16 mouse cellular contexts compared by ENCODE assay signal in the genomic region with DNA sequence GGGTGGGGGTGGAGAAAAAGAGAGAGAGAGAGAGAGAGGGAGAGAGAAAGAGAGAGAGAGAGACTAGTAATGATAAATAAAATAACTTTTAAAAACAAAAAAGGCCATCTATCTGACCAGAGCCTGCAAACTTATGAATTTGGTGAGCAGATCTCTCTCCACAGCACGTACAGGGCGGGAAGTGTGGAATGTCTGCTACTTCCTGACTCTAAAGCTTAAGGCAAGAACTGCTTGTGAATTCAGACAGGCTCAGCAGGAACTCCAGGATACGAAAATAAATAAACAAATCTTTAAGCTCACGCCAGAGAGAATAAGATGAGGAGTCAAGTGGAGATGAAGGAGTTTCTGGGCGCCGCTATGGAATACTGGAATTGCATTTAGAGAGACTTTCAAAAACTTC.
DNase-seq lines count a peak whose midpoint lies in the region; ATAC-seq and TF ChIP-seq lines count a peak whose summit lies in the region.
"Had no signal": no experiment of that assay in that cellular context is flagged by ENCODE, and none has a peak within 500 bp of the region (broad histone marks: within the 10 kb centered on the region; RNA-seq: fewer than 3 reads in every experiment).

No protein-coding gene starts in this region.

- peak overlapping the region; percentile 50; the same call in 1 of the 2 replicates for H3K9ac ChIP-seq in heart, embryonic 13.5 days
- no peak overlapping the region for H3K9ac ChIP-seq in liver, postnatal 0 days (replicated peaks)
- H3K9ac ChIP-seq in liver, embryonic 12.5 days = no peak overlapping the region
- H3K9ac ChIP-seq: forebrain, embryonic 12.5 days; limb, embryonic 12.5 days; neural tube, embryonic 15.5 days had no signal

- peaks cover 81% of the 10 kb centered on the region for H3K27me3 ChIP-seq in heart, embryonic 13.5 days (replicated peaks)
- H3K27me3 ChIP-seq in liver, postnatal 0 days (ENCODE audit: insufficient read depth, low read length) = no peaks in the 10 kb centered on the region
- H3K27me3 ChIP-seq in liver, embryonic 12.5 days (replicated peaks) = peaks cover 29% of the 10 kb centered on the region
- peaks cover 92% of the 10 kb centered on the region for H3K27me3 ChIP-seq in limb, embryonic 10.5 days (ENCODE audit: low read depth, poor library complexity, severe bottlenecking)

- peaks cover 11% of the 10 kb centered on the region; the same call in 1 of the 2 replicates for H3K4me1 ChIP-seq in heart, embryonic 13.5 days
- H3K4me1 ChIP-seq in liver, postnatal 0 days (ENCODE audit: insufficient read depth) = no peaks in the 10 kb centered on the region
- no peaks in the 10 kb centered on the region for H3K4me1 ChIP-seq in liver, embryonic 12.5 days
- no peaks in the 10 kb centered on the region for H3K4me1 ChIP-seq in limb, embryonic 10.5 days
- H3K4me1 ChIP-seq: forebrain, embryonic 12.5 days; limb, embryonic 12.5 days; neural tube, embryonic 15.5 days had no signal

- no peak for ATAC-seq in heart, embryonic 13.5 days (ENCODE audit: extremely low read depth, insufficient number of reproducible peaks, low FRiP score, low TSS enrichment)
- ATAC-seq in liver, postnatal 0 days = no peak
- ATAC-seq in liver, embryonic 12.5 days = no peak
- ATAC-seq in megakaryocyte progenitor cell, adult 5-6 weeks (replicated peaks; ENCODE audit: poor library complexity) = no peak

- H3K9me3 ChIP-seq in heart, embryonic 13.5 days = no peaks in the 10 kb centered on the region
- H3K9me3 ChIP-seq in liver, postnatal 0 days (ENCODE audit: low read length) = no peaks in the 10 kb centered on the region
- H3K9me3 ChIP-seq in liver, embryonic 12.5 days (replicated peaks) = no peaks in the 10 kb centered on the region
- H3K9me3 ChIP-seq in limb, embryonic 10.5 days (replicated peaks) = no peaks in the 10 kb centered on the region
- H3K9me3 ChIP-seq: forebrain, embryonic 12.5 days; G1E; limb, embryonic 12.5 days; neural tube, embryonic 15.5 days had no signal

- no peaks in the 10 kb centered on the region for H3K36me3 ChIP-seq in heart, embryonic 13.5 days
- H3K36me3 ChIP-seq in liver, postnatal 0 days (replicated peaks; ENCODE audit: insufficient read depth, low read length) = no peaks in the 10 kb centered on the region
- no peaks in the 10 kb centered on the region for H3K36me3 ChIP-seq in liver, embryonic 12.5 days
- no peaks in the 10 kb centered on the region for H3K36me3 ChIP-seq in limb, embryonic 10.5 days
- H3K36me3 ChIP-seq: forebrain, embryonic 12.5 days; G1E; limb, embryonic 12.5 days; neural tube, embryonic 15.5 days had no signal

- H3K27ac ChIP-seq in heart, embryonic 13.5 days (replicated peaks) = peak overlapping the region; percentile 50
- H3K27ac ChIP-seq in liver, postnatal 0 days (ENCODE audit: low read depth) = 0 out of 2 replicates have a peak overlapping the region, but pooled peaks have one; percentile 11
- no peak overlapping the region for H3K27ac ChIP-seq in liver, embryonic 12.5 days
- H3K27ac ChIP-seq in limb, embryonic 10.5 days = peak overlapping the region; percentile 50; the same call in 1 of the 2 replicates
- H3K27ac ChIP-seq: forebrain, embryonic 12.5 days; limb, embryonic 12.5 days; neural tube, embryonic 15.5 days had no signal

- TF ChIP-seq CTCF in liver, postnatal 0 days (IDR thresholded peaks at IDR 0.05; ENCODE audit: low read depth) = no peak

- peak overlapping the region; percentile 31 for H3K4me2 ChIP-seq in heart, embryonic 13.5 days
- no peak overlapping the region for H3K4me2 ChIP-seq in liver, postnatal 0 days (ENCODE audit: low read depth, low read length)
- H3K4me2 ChIP-seq in liver, embryonic 12.5 days = no peak overlapping the region
- H3K4me2 ChIP-seq: forebrain, embryonic 12.5 days; limb, embryonic 12.5 days; neural tube, embryonic 15.5 days had no signal

- H3K4me3 ChIP-seq in heart, embryonic 13.5 days = no peak overlapping the region
- H3K4me3 ChIP-seq in liver, postnatal 0 days (ENCODE audit: low read depth, low read length) = no peak overlapping the region
- no peak overlapping the region for H3K4me3 ChIP-seq in liver, embryonic 12.5 days
- no peak overlapping the region for H3K4me3 ChIP-seq in limb, embryonic 10.5 days
- H3K4me3 ChIP-seq: forebrain, embryonic 12.5 days; limb, embryonic 12.5 days; neural tube, embryonic 15.5 days had no signal

- no peak for TF ChIP-seq EP300 in liver, postnatal 0 days (IDR thresholded peaks at IDR 0.05; ENCODE audit: low read depth)

- no peak for DNase-seq in heart, postnatal 25 days (ENCODE audit: low spot score)
- DNase-seq in liver, postnatal 0 days = no peak
- peak; percentile 31 for DNase-seq in embryo, embryonic 10.5 days (ENCODE audit: low spot score)
- no peak for DNase-seq in limb, embryonic 10.5 days (ENCODE audit: low spot score)
- no peak for DNase-seq in thymus, postnatal 14 days
- DNase-seq: cerebellum, adult 18-20 months; kidney, adult 8-10 months; right cerebral cortex, adult 18-20 months; thymus, postnatal 4 days had no signal

- intact Hi-C loops in heart, postnatal 25 days (cut with DNase I) = no loop called here

- WGBS in heart, embryonic 13.5 days = 25% methylated on average over 6 of the region's 6 CpGs
- WGBS in liver, postnatal 0 days (ENCODE audit: insufficient replicate concordance) = 58% methylated on average over 6 of the region's 6 CpGs
- 45% methylated on average over 6 of the region's 6 CpGs for WGBS in liver, embryonic 12.5 days (ENCODE audit: insufficient replicate concordance)
- WGBS in limb, embryonic 10.5 days = 32% methylated on average over 6 of the region's 6 CpGs
